Mouse (Mus musculus) c-Kit-positive CD71-positive TER-119-positive erythroid progenitor cells, embryonic 14.5 days (primary cell): ENCODE measurements around the gene Crabp1.
A peak's percentile ranks its signal among the peaks of the same experiment; 100 is the strongest.

Experiments used
- DNase-seq: peaks from one replicate; pipeline ENCODE4 v3.0.0-alpha.2; 2013; ENCODE audit warnings: low spot score

The Crabp1 gene

DNA sequence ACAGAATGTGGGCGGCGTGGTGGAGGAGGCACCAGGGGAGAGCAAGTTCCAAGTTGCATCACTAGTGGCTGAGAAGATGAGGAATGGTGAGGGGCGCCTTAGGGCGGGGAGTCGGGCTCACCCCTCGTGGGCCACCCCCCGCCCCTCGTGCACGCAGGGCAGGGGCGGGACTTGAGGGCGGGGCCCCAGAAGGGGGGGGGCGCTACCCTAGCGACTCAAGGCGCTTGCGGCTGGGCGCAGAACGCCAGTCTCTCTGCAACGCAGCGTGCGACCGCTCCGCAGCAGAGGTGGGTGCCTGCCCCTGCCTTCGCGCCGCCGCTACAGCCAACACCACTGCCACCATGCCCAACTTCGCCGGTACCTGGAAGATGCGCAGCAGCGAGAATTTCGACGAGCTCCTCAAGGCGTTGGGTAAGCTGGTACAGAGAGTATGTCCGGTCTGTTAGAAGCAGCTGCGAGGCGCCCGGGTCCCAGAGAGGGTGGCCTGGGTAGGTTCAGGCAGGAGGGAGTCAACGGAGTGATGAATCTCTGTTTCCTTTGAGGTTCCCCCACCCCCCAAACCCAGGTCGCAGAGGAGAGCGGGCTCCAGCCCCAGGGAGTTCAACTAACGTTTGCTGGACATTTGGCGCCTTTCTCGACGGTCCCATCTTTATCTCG, at the start of gene Crabp1:
Crabp1 (plus strand) TSS at position 188 of the 657 bp plus-strand sequence.
- no peak for DNase-seq

DNA sequence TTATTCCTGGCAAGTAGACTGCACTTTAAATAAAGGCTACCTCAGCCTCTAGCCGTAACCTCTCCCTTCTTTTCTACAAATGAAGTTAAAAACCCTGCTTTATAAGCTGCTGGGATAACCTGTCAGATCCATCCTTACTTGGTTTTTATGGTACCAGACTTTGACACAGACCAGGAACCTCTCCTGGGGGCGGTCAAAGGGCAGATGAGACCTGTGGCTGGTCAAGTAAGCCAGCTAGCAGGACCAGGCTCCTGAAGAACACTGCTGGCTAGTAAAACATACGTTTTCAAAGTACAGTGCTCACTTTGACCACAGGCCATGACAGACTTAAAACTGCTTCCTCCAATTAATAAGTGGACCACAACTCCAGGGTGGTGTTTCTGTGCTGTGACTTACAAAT, 48.8 kb upstream of the Crabp1 start:
- no peak for DNase-seq

DNA sequence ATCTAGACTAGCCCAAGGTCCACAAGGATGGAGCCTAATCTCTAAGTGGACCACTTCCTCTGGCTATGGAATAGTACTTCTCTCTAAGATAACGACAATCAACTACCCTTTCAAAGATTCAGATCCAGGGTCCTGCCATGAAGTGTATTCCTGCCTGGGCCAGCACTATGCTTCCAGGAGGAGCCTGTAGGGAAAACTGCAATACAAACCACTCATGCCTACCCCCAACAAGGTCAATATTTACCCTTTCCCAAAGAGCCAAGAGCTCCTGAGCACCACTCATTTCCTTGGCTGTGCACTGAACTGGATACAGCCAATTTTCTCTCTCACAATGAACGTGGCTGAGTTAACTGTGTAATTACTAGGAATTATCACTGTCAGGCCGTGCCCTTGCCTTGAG, 47.0 kb upstream of the Crabp1 start:
- no peak for DNase-seq

DNA sequence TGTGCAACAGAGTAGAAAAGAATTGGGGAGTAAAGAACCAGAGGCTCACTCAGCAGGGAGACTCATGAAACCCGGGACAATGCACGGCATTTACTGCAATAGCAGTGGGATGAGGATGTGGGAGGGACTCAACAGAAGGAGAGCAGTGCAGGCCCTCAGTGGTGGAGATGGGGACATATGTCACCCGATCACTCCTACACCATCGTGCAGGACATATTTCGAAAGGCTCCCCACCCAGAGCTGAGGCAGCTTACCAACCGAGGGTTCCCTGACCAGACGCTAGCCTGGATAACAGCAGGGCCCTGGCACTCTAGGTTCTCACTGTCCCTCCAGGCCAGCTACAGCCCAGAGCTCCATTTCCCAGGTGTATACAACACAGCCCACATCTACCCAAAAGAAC, 42.4 kb upstream of the Crabp1 start:
- no peak for DNase-seq

DNA sequence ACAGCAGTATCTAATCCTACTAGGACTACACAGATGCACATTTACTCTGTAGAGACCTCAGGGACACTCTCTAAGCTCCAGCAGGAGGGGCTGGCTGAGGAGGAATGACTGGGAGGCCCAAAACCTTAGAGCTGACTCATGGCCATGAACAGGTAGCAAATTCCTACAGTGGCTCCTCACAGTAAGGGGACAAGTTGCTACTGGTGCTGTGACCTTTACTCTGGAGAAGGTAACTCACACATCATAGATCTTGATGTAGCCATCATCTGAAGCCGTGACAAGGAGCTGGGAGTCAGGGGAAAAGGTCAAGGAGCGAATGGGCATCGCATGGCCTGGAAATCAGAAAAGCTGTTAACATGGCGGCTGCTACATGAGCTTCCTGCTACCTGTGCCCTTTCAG, 42.0 kb upstream of the Crabp1 start:
- DNase-seq, result no peak

DNA sequence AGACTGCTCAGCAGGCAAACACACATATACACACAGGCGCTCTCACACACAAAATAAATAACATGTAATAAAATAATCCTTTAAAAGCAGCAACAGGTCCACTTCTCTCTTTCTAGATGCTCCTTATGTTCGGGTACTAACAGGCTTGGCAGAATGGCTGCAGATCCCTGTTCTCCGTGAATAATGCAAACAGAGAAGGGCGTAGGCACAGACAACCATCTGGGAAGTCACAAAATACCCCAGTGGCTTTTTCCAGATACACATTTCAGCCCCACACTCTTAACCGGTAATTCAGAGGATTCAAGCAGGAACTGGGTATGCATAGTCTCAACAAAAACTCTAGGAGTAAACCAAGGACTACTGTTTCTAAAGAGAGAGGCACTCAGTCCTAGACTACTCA, 38.2 kb upstream of the Crabp1 start:
- no peak for DNase-seq

DNA sequence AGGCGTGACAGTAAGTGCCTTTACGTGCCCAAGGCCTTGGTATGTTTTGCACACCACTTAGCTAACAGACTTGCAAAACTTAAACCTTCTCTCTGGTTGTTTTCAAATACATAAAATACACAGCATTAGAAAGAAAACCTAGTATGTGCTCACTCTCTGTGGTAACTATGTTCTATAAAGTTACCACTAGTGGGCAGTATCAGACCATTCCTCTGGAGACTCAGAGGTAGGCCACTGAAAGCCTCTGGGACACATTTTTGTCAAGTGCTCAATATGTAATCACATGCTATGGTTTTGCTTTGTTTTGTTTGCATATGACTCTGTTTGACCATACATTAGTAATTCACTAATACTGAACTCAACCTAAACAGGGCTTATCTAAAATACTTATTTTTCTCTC, 32.4 kb upstream of the Crabp1 start:
- DNase-seq, result peak; percentile 61

DNA sequence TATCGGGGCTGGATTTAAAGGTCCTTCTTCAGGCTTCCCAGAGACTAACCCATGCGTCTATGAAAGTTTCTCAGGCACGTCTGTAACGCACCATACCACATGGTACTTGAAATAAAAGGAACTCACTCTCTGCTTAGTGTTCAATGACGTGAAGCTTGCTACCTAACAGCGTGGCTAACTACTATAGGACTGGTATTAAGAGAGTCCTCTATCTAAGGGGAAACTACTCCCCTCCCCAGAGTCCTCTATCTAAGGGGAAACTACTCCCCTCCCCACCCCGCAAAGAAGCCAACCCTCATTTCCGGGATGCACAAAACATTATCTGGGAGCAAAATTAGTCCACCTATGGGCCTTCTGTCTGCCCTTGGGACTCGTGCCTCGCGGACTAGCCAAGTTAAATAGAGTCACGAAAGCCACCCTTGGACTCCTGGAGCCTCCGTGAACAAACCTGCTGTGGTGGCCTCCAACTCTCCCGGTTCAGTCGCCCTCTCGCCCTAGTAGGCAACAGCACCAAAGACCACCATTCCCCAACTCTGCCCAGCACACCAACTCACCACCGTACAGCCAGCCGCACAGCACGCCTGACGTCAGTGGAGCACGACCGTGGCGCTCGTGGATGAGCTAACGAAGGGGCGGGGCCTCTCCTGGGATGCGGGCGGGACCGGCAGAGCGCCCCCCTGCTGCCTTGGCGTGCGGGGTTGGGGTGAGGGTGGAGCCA, 30.5 kb upstream of the Crabp1 start, which contains the start of gene Wdr61:
Wdr61 (minus strand) TSS at position 599 of the 718 bp plus-strand sequence.
- peak; percentile 94 for DNase-seq

DNA sequence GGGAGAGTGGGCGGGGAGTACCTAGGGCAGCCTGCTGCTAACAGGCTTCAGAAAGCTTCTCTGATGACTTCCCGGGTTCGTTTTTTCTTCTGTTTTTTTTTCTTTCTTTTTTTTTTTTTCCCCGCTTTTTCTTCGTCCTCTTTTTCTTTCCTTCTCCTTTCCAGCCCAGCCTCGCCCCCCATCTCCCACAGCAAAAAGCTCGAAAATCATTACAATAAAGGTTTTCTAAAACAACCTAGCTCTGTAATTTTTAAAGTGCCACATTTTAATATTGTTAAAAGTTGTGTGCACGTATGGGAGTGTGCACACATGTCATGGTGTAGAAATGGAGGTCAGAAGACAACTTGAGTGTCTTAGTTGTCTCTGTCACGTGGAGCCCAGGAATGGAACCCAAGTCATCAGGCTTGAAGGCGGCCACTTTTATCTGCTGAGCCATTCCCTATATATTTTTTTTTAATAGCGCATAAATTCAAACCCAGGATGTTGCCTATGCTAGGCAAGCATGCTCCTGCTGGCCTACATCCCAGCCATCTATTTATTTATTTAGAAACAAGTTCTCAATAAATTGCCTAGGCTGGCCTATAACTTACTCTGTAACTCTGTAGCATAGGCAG, 29.8 kb upstream of the Crabp1 start:
- no peak for DNase-seq

DNA sequence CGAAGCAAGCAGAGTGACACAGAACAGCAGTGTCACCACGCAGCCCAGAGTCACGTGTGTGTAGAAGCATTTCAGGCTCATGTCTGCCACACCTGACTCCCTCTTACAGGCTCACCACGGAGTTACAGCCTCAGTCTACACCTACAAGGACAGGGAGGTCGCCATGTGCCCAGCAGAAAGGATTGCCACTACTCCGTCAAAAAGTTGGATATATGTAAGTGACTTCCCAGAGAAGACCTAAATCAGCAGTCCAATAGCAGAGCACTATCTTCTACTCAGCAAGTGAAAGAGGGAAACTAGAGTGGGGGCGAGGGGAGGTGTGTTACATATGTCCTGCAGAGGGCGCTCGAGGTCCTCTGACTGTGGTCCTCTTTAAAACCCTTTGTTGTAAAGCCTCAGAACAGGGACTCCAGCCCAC, 28.3 kb upstream of the Crabp1 start:
- DNase-seq, result peak; percentile 80

DNA sequence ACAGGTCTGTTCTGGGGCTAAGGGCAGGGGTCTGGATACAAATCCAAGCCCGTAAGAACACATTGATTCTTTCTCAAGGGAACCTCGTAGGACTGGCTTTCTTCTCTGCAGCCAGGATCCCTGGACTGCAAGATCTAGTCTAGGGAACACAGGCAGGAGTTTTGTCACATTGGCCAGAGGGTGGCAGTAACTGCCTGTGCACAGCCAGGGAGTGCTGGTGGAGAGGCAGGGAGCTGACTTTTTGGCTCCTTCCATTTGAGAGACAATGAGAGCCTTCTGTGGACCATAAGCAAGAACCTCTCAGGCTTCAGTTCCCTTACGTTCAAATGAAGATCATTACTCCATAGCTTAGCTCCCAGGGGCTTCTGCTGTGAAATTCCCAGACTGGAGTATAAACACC, 26.2 kb upstream of the Crabp1 start:
- no peak for DNase-seq

DNA sequence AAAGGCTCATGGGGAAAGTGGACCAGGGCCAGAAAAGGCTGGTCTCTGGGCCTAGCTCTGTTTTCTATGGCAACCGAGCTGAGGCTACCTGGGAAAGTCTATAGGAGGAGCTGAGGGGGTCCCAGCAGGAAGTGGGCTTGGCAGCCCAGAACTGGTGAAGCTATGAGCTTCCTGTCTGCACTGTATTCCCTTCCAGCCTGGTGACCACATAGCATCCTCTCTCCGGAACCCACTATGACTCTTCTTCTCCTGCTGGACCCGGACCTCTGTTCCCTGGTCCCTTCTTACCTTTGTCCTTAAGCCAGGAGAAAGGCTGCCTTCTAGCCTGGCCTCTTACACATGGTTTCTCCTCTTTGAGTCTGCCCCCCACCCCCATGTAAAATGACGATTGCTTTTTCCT, 20.7 kb upstream of the Crabp1 start:
- DNase-seq, result no peak

DNA sequence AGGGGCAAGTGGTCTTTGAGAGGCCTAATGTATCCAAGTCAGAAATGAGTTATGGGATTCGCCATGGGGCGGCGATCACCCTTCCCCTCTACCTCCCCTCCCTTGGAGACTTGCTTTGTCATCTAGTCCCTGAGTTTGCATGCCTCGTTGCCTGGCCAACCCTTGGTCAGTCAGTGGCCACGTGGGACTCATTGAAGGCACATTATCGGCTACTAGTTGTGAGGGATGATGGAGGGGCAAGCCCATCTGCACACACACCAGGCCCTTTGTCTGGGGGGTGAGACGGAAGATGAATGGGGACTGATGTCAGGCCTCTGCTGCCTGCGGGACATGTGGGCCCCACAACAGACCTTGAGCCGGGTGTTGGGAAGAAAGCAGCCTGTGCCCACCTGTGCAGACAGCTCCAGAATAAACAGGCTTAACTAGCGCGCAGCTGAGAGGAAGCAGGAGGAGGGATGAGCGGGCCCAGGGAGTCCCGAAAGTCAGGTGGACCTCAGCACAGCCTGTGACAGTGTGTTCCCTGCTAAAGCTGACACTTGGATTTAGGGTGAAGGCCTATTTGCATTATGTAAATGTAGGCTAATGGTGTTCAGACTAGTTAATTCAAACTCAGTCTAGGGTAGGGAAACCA, 18.7 kb upstream of the Crabp1 start:
- DNase-seq, result no peak

DNA sequence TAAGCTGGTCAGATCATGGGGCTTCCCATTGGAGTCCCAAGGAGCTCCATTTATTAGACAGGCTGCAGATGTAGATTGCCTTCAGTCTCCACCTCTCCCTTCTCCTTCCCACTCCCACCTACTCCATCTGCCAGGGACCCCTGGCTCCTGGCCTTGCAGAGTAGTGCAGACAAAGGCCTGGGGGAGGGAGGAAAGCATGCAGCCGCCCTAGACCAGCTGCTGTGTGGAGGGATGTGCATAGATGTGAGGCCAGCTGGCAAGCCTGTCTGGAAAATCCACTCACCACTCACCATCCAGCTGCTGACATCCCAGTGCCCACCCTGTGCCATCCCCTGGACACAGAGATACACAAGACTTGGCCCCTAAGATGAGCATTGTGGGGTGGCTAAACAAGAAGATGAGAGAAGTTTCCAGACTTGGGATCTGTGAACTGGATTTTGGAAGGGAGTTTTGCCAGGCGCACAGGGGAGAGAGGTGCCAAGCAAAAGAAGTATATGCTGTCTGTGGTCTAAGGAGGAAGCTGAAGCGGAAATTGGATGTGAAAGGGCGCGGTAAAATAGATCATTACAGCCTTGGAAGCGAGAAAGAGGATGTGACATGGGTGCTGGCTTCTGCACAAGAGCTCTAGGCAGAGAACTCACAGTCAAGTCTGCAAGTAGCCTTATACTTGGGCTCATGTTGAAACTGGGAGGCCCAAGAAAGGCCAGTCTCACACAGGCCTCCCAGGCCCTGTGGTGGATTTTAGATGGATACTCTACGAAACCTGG, 14.2 kb upstream of the Crabp1 start:
- DNase-seq, result no peak

DNA sequence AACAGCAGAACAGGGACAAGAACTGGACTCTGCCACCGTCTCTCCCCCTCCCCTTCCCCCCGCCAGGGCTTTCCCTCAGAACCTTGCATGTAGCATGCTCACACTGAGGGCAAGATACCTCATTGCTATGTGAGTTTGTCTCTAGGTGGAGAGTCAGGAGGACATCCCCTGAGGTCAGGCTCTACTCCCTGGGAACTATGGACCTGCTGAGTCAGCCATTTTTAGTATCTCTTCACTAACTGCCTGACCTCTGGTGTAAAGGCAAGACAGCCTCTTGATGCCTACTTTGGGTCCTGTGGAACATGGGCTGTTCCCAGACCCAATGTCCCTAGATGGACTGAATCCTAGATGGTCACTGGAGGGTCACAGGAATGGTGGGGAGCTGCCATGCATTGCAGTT, 12.9 kb upstream of the Crabp1 start:
- no peak for DNase-seq

DNA sequence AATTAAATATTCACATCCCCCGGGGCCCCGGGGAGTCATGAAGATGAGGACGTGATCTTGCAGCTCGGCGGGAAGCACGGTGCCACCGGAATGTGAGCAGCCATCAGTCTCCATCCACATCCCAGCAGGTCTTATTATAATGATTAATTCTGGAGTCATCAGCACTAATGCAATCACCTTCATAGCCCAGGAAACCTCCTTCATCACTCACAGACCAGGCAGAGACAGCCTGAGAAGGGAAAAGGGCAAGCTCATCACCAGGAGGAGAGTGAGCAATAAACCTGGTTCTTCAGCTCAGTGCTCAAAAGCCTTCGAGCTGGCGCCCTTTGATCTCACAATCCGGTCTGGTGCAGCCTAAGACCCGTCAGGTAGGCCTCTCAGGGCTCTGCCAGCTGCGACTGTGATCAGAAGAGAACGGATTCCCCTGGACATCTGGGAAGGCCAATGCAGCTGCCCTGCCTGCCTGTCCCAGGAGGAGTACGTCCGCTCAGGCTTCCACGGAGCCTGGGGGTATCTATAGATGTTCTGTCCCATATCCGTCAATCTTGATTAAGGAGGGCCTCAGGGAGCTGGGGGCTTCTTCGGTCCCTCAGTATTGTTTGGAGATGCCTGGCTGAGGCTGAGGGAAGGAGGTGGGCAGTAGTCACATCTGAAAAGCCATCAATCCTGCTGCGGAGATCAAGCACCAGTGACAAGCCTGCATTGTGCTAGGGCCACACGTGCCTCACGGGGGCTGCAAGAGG, 12.2 kb upstream of the Crabp1 start:
- DNase-seq, result no peak

DNA sequence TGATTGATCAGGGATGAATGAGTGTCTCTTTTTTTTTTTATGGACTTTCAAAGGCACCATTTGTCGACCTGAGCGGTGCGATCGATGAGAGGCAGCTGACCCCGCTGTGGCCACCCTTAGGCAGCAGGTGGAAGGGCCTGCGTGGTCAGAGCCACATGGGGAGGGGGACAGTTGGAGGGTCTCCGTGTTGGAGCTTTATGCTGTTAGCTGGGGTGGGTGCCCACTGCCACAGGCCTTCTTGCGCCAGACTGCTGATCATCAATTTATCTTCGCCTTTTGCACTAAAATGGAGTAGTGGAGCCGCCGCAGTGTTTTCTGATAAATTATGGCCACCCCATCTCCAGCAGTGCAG, 11.6 kb upstream of the Crabp1 start:
- DNase-seq, result no peak

DNA sequence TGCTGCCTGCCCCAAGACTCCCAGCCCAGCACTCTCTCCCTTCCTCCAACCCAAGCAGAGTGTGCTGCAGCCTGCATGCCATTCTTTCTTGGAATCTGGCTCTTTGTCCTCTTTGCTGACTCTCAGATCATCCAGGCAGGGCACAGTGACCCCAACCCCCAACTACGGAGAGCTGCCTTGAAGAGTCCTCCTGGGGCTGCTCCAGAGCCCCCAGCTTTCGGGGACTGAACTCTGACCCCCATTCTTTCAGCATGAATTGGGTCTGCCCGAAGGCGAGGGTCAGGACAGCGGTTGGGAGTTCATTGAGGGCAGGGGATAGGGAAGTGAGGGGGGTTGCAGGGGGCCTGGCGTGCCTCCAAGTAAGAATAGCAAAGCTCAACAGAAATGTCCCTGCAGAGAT, 5.0 kb upstream of the Crabp1 start:
- no peak for DNase-seq

DNA sequence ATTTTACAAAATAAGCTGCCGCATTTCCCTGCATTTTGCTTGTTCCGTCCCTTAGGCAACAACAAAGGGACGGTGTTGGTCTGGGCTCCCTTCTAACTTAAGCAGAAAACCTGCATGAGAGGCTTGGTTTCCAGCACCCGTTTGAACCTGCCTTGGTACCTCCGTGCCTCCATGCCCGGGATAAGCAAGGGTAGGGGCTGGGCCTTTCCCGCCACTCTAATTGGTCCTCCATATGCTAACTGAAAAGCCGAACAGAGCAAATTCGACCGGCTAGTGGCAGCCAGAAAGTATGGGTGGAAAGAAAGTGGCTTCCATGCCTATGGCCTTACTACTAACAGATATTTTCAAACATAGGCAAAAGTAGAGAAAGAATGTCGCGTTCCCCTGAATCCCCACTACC, 457 bp upstream of the Crabp1 start:
- DNase-seq, result no peak

DNA sequence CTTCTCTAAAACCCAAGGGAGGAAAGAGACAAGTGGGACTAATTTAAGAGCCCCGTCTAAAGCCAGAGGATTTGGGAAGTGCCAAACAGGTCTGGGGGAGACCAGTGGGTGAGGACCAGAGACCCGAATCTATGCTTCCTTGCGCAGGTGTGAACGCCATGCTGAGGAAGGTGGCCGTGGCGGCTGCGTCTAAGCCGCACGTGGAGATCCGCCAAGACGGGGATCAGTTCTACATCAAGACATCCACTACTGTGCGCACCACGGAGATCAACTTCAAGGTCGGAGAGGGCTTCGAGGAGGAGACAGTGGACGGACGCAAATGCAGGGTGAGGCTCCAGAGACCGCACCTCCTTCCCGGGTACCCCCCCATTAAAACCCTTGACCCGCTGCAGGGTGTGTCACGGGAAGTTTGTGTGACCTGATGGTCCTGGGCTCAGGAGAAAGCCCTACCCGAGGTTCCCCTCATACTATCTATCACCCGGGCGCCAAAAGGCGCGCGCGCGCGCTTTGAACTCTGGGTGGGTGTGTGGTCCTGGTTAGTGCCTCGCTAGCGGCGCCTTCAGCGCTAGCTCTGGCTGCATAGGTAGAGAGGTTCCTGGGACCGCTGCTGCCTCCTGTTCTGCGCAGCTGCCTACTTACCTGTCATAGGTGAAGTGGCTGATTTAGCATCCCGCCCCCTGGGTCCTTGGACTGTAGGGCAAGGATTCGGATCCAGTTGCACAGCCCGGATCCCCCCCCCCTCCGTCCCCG, 963 bp downstream of the Crabp1 start:
- DNase-seq, result no peak
